Mouse (Mus musculus) C2C12 (cell line): ENCODE data around the gene Fam53b.

Experiments
- CTCF ChIP-seq: IDR thresholded peaks from one replicate; pipeline ENCODE4 v1.5.1; 2011; ENCODE audit not compliant: control insufficient read depth, insufficient read depth, insufficient read length
- USF1 ChIP-seq: IDR thresholded peaks from one replicate; pipeline ENCODE4 v1.6.1; 2011; ENCODE audit warnings: low read depth, mild to moderate bottlenecking, control low read depth, moderate library complexity

DNA sequence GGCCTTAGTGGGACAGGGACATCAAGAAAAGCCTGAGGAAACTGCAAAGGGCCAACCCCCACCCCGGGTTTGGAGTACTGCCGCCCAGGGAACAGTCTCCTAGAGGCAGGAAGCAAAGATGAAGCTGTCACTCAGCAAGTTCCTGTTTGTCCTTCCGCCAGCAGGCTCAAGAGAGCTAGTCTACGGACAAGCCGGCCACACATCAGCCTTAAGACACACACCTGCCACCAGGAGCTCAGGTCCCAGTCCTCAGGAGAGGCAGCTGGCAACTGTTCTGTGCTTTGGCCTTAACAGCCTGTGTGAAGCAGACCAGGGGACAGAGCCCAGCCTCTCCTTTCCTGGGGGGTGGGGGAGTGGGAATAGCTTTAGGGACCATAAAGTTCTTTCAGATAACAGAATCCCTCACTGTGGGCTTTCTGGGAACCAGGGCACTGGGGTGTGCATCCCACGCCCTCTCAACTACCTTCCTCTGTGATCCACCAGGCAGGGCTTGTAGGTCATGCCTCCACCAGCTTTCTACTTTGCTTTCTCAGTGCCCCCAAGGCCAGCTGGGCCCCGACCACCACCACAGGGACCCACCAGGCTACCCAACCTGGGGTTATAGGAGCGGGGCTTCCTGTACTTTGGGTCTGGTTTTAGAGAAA lies 100.1 kb downstream of the Fam53b start:
- no peak for TF ChIP-seq CTCF
- no peak for TF ChIP-seq USF1
